Mouse (Mus musculus): Measurements from ENCODE around the gene Sorl1.

GRCm38 (mm10) chr9:42112691-42113090 is 11.4 kb downstream of the Sorl1 start:
- TF ChIP-seq CTCF (IDR thresholded peaks at IDR 0.05; ENCODE audit: extremely low read depth, insufficient read depth, insufficient read length, insufficient replicate concordance): no peak
- TF ChIP-seq POLR2A (IDR thresholded peaks at IDR 0.05; ENCODE audit: low read depth, low read length): no peak

All from spleen, adult 2 months (tissue).